Mouse (Mus musculus) ovary, adult 18-20 months (tissue): ENCODE data around the gene Tmem88.

Experiments used
- DNase-seq: peaks from one replicate; pipeline ENCODE4 v3.0.0; 2022; ENCODE audit warnings: low spot score, mixed read lengths

Gene Tmem88

GRCm38 (mm10) chr11:69357690-69358089 is 40.3 kb downstream of the Tmem88 start:
- DNase-seq: no peak

- DNase-seq: no peak
Observed at GRCm38 (mm10) chr11:69356544-69356943, 41.5 kb downstream of the Tmem88 start.
